Mouse (Mus musculus) neural tube, embryonic 13.5 days (tissue): ENCODE results near the gene Mul1. TPM values are rescaled to one million over a fixed set of nuclear protein-coding genes. Genes with fewer than 3 reads are reported as not detected.

Source experiments
- ATAC-seq: fragments of 200-750 bp; cut with Nextera tagmentation; 2 replicates; pipeline ENCODE4 v1.8.0; 2017; ENCODE audit warnings: low read depth, mild to moderate bottlenecking, moderate TSS enrichment, moderate library complexity
- H3K27ac ChIP-seq: fragments of 300-500 bp; sonication (generic); replicated peaks from 2 replicates; pipeline ENCODE4 v1.5.1; 2015; ENCODE audit warnings: moderate library complexity, mild to moderate bottlenecking, inconsistent platforms
- H3K27me3 ChIP-seq: fragments of 300-500 bp; sonication (generic); 2 replicates; pipeline ENCODE4 v1.6.1; 2015; ENCODE audit warnings: mild to moderate bottlenecking, inconsistent platforms
- H3K36me3 ChIP-seq: fragments of 300-500 bp; sonication (generic); 2 replicates; pipeline ENCODE4 v1.6.1; 2015; ENCODE audit warnings: mild to moderate bottlenecking, inconsistent platforms
- H3K4me1 ChIP-seq: fragments of 300-500 bp; sonication (generic); replicated peaks from 2 replicates; pipeline ENCODE4 v1.6.1; 2015; ENCODE audit warnings: inconsistent platforms
- H3K4me2 ChIP-seq: fragments of 300-500 bp; sonication (generic); 2 replicates; pipeline ENCODE4 v1.6.1; 2015; ENCODE audit warnings: inconsistent platforms, mild to moderate bottlenecking, moderate library complexity
- H3K4me3 ChIP-seq: fragments of 300-500 bp; sonication (generic); 2 replicates; pipeline ENCODE4 v1.5.1; 2015; ENCODE audit warnings: mild to moderate bottlenecking, inconsistent platforms
- H3K9ac ChIP-seq: fragments of 300-500 bp; sonication (generic); 2 replicates; pipeline ENCODE4 v1.6.1; 2015; ENCODE audit warnings: moderate library complexity, mild to moderate bottlenecking, inconsistent platforms
- H3K9me3 ChIP-seq: fragments of 300-500 bp; sonication (generic); 2 replicates; pipeline ENCODE4 v1.6.1; 2016; ENCODE audit warnings: inconsistent platforms
- WGBS: fragments of 180-500 bp; shearing (Covaris S2); methylation state at CpG from one replicate; pipeline ENCODE4 v1.1.7; 2015; 5-methylcytosine and 5-hydroxymethylcytosine counted together
- polyA plus RNA-seq: library from polyadenylated mRNA; unstranded; fragments of >200 nt; fragmentation: Nextera tagmentation; extraction: Ambion mirVana; gene quantifications from 2 replicates; pipeline ENCODE4 v1.2.1, GENCODE M21; 2015

Mul1 gene
- polyA plus RNA-seq, 1 experiment from 2014 or later, result 19.8 TPM

DNA sequence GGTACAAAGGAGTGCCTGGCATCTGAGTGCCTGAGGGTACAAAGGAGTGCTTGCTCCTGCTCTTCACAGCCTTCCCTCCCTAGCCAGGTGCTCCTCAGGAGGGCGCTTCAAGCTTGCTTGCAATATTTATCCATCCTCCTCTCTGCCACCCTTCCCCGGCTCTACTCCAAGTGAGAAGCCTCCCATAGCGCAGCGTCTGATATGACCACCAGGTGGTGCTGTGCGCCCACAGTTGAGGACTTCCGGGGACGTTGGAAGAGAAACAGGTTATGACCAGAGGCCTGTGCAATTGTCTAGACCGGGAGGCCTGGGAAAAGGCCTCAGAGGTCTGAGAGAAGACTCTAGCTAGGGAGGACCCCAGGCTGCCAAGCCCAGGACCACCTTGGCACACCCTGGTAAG is 12.9 kb downstream of the Mul1 start:
- under 1% methylated on average over 8 of the region's 8 CpGs for WGBS
- peaks cover 30% of the 10 kb centered on the region for H3K4me1 ChIP-seq
- H3K36me3 ChIP-seq, result peaks cover 6% of the 10 kb centered on the region; the same call in 1 of the 2 replicates
- no peaks in the 10 kb centered on the region; the same call in 1 of the 2 replicates for H3K27me3 ChIP-seq
- peak; percentile 80 for ATAC-seq
- peak overlapping the region; percentile 88 for H3K27ac ChIP-seq
- H3K9me3 ChIP-seq, result no peaks in the 10 kb centered on the region
- peak overlapping the region; percentile 58 for H3K9ac ChIP-seq
- H3K4me2 ChIP-seq, result peak overlapping the region; percentile 20; the same call in 1 of the 2 replicates
- no peak overlapping the region for H3K4me3 ChIP-seq

DNA sequence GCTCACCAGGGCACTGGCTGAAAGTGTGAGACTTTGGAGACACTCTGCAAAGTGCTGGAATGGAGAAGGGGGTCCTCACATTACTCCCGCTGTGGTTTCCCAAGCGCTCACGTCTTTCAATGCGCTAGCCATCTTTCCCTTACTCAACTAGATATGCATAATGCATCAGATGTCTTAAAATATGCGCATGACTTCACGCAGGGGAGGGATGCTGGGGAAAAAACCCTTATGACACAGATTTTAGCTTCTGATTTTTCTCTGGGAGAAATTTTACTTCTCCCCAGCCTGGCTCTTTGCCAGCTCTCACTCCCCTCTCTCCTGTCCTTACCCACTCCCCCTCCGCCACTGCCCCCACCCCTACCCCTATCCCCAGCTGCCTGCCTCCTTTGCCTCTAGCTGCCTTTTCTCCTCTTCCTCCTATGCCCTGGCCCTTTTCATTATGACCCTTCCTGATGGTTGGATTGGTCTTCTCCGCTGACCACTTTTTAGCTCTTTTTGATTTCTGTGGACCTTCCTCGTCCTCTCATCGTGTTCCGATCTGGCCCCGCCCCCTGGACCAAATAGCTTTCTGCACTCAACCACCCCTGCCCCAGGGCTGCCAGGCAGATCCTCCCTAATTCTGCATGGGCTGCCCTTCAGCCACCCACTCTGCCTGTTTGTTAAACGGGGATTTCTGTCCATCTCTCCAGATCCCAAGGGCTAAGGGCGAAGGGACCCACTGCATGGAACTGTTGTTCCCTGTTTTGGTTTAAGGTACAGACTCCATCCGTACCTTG is 13.5 kb downstream of the Mul1 start:
- Histone ChIP-seq H3K36me3 (peaks cover 1% of the 10 kb centered on the region; the same call in 1 of the 2 replicates), H3K27me3 (no peaks in the 10 kb centered on the region; the same call in 1 of the 2 replicates), H3K4me1 (peaks cover 36% of the 10 kb centered on the region), H3K9ac (peak overlapping the region; percentile 58), H3K9me3 (no peaks in the 10 kb centered on the region), H3K4me2 (0 out of 2 replicates have a peak overlapping the region, but pooled peaks have one; percentile 7), H3K4me3 (no peak overlapping the region), H3K27ac (peak overlapping the region; percentile 88)
- no peak; the same call in 1 of the 2 replicates for ATAC-seq
- WGBS, result 33% methylated on average over 15 of the region's 15 CpGs

DNA sequence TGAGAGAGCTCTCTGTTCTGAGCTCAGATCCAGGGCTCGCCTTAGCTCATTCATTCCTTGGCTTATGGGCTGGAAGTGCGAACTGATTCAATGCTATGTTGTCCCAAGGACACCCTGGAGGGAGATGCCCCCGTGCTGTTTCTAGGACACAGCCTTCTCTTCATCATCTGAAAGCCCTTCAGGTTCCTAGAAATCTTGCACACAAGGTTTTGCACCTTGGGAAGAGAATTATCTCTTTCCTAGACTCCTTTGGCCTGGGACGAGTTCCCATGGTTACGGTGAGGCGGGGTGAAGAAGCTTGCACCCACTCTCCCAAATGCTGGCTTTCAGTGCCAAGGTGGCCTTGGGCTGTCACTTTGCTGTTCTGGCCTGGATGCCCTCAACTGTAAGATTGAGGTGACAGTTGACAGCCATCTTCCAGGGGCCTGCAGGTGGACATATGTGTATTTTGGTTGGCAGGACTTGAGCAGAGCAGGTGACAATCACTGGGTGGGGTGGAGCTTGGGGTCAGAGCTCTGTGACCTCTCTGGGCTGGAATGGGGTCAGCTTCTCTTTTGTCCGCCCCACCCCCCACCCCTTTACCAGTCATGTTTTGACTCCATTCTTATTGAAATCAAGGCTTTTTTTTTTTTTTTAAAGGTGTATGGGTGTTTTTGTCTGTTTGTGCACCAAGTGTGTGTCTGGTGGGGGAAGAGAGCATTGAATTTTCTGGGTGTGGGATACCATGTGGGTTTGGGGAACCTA is 14.6 kb downstream of the Mul1 start:
- Histone ChIP-seq H3K4me3 (no peak overlapping the region), H3K27ac (no peak overlapping the region), H3K9me3 (no peaks in the 10 kb centered on the region), H3K4me2 (no peak overlapping the region), H3K9ac (peak overlapping the region; percentile 58; the same call in 1 of the 2 replicates), H3K4me1 (peaks cover 46% of the 10 kb centered on the region), H3K36me3 (no peaks in the 10 kb centered on the region), H3K27me3 (no peaks in the 10 kb centered on the region; the same call in 1 of the 2 replicates)
- 47% methylated on average over 7 of the region's 7 CpGs for WGBS
- ATAC-seq, result no peak

DNA sequence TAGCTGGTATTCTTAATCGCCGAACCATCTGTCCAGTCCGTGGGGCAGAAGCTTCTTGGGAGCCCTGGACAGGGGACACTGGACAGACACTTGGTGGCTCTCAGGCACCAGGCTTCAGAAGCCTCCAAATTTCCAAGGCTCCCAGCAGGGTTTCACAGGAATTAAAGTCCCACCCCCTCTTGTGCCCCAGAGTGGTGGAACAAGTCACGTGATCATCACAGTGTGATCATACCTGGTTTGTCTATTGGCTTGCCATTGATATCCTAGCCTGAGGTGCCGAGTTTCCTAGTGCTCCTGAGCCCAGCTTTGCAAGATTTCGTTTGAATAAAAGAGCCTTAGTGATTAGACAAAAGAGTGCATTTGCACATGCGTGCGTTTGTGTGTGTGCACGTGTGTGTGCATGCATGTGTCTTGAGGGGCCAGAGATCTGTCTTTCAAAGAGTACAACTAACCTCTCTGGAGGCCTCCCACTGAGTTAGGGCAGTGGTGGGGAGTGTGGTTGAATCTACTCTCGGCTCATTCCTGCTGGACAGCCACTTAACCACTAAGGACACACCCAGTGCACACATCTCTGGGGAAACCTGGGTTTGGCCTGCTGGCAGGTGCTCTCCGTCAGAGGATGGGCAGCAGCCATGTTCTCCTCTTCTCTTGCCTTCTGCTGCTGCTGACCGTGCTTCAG is 15.3 kb downstream of the Mul1 start:
- H3K9me3 ChIP-seq, result no peaks in the 10 kb centered on the region
- H3K9ac ChIP-seq, result no peak overlapping the region
- WGBS, result 60% methylated on average over 12 of the region's 12 CpGs
- no peaks in the 10 kb centered on the region; the same call in 1 of the 2 replicates for H3K27me3 ChIP-seq
- peaks cover 47% of the 10 kb centered on the region for H3K4me1 ChIP-seq
- no peak overlapping the region for H3K4me2 ChIP-seq
- no peak overlapping the region for H3K4me3 ChIP-seq
- ATAC-seq, result no peak
- H3K27ac ChIP-seq, result no peak overlapping the region
- H3K36me3 ChIP-seq, result no peaks in the 10 kb centered on the region

DNA sequence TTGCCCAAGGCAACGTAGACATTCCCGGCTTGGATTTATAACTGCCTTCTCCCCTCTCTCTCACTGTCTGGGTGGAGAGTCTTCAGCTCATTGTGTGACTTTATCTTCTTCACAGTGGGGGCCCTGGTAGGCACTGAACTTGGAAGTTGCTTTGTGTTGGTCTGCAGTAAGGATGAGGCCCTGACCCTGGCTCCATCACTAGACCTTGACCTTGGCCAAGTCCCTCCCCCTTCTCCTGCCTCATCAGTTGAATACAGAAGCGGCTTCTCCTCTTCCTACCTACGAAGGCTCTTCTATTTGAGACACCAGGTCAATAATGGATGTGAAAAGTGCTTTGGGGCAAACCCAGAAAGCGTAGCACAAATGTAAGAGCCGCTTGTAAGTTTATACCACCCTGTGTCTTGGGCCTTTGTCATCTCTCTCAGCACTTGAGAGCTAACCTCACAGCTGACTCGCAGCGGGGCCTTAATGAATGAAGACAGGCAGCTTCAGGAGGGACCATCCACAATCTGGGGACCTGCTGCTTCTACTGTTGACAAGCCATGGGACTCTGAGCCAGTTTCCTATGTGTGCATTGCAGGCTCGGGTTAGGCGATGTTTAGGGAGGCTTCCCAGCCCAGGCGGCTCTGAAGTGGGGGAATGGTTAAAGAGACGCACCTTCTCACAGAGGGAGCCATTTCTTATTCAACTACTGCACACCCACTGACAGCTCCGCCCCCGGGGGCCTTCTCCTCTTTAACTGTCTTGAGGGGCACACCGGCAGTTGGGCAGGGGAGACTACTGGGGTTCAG is 18.0 kb downstream of the Mul1 start:
- 0 out of 2 replicates have a peak overlapping the region, but pooled peaks have one; percentile 13 for H3K9ac ChIP-seq
- H3K27ac ChIP-seq, result peak overlapping the region; percentile 99
- 26% methylated on average over 15 of the region's 15 CpGs for WGBS
- no peak overlapping the region for H3K4me3 ChIP-seq
- peaks cover 52% of the 10 kb centered on the region for H3K4me1 ChIP-seq
- ATAC-seq, result no peak
- no peaks in the 10 kb centered on the region for H3K36me3 ChIP-seq
- no peaks in the 10 kb centered on the region for H3K9me3 ChIP-seq
- H3K4me2 ChIP-seq, result 0 out of 2 replicates have a peak overlapping the region, but pooled peaks have one; percentile 86
- no peaks in the 10 kb centered on the region; the same call in 1 of the 2 replicates for H3K27me3 ChIP-seq

DNA sequence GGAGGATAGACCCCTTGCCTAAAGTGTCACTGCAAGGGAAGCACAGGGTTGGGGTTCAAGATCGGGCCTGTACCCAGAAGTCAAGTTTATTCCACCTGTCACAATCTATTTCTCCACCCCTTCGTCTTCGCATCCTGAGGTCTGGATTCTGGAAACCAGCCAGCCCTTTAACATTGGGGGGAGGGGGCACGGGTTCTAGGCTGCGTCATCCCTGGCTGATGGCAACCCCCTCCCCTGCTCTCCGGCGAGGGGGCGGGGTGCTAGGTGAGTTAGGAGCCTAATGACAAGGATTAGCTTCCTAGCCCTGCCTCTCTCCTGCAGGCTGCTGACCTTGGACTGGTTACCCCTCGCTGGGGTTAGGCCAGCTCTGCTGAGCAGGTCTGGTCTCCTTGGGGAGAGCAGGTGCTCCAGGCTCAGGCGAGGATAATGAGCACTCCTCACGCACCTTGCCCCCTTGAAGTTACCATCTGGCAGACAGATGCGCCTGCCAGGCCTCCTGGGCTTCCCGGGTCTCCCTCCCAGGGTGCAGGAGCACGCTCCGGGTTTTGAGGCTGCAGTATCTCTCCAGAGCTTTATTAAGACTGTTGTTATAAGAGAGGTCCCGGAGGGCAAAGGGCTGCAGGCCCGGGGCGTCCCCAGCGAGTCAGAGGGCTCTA is 18.8 kb downstream of the Mul1 start:
- WGBS, result 3% methylated on average over 19 of the region's 19 CpGs
- peaks cover 52% of the 10 kb centered on the region for H3K4me1 ChIP-seq
- ATAC-seq, result peak; percentile 29; the same call in 1 of the 2 replicates

DNA sequence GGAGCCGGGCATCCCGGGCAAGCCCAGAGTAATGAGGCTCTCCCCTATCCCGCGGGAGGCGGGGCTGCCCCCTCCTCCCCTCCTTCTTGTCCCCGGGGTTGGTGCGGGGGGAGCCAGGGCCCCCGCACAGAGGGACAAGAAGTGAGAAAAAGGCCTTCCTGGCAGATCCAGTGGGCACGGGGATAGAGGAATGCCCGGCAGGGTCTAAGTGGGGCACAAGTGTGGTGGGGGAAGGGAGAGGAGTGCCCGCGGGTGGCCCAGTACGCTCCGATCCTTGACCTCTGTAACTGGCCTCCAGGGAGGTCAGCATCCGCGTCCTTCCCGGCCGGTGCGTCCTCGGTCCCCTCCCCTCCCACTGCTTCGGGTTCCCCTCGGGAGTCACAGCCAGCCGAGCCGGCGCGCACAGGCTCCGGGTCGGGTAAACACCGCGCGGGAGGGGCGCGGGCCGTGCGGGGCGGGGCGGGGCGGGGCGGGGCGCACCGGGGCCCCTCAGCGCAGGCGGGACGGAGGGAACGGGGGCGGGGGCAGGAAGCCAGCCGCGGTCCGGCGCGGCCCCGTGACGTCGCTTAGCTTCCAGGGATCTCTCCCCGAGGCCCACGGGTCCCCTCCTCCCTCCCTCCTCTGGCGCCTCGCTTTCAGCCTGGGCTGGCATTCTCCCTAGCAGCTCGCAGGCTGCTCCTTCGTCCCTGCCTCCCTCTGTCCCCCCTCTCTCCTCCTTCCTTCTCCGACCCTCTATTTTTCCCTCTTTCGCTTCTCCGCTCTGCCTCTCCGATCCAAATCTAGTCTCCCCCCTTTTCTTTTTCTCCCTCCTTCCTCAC is 19.5 kb downstream of the Mul1 start, which contains the start of gene Camk2n1:
TSS of gene Camk2n1 (plus strand) at position 562 of the 818 bp plus-strand sequence.
- Histone ChIP-seq H3K27me3 (no peaks in the 10 kb centered on the region; the same call in 1 of the 2 replicates), H3K9me3 (no peaks in the 10 kb centered on the region), H3K9ac (peak within 1 kb of the TSS; percentile 100), H3K4me1 (peaks cover 52% of the 10 kb centered on the region), H3K27ac (peak within 1 kb of the TSS; percentile 99), H3K4me3 (peak within 1 kb of the TSS; percentile 98), H3K36me3 (no peaks in the 10 kb centered on the region), H3K4me2 (peak within 1 kb of the TSS; percentile 86)
- WGBS, result 1% methylated on average over 44 of the region's 64 CpGs
- ATAC-seq, result peak; percentile 77

More for the DNA sequence above, 18.8 kb downstream of the Mul1 start:
- Histone ChIP-seq H3K9me3 (no peaks in the 10 kb centered on the region), H3K36me3 (no peaks in the 10 kb centered on the region), H3K4me2 (peak overlapping the region; percentile 86), H3K9ac (peak overlapping the region; percentile 100), H3K27ac (peak overlapping the region; percentile 99), H3K27me3 (no peaks in the 10 kb centered on the region; the same call in 1 of the 2 replicates), H3K4me3 (peak overlapping the region; percentile 98)

DNA sequence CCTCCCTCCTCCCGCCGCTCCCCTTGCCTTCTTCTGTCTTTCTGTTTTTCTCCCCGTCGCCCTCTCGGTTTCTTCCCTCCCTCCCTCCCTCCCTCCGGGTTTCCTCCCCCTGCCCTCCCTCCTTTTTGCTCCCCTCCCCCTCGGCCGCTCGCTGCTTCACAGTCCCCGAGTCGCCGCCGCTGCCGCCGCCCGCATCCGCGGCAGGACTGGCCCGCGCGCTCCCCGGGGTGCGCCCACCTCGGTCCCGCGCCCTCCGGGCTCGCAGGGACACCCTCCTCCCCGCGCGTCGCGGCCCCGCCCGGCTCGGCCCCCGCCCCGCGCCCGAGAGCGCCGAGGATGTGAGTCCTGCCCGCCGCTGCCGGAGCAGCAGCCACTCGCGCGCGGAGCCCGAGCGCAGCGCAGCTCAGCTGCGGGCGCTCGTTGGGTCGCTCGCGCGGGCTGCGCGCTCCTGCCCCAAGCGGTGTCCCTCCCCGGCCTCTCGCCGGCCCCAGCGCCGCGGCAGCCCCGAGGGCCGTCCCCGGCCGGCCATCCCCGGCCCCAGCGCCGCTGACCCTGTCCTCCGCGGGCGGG is 20.2 kb downstream of the Mul1 start:
- Histone ChIP-seq H3K27ac (peak overlapping the region; percentile 99), H3K9me3 (no peaks in the 10 kb centered on the region), H3K4me2 (peak overlapping the region; percentile 86), H3K9ac (peak overlapping the region; percentile 100), H3K4me1 (peaks cover 55% of the 10 kb centered on the region), H3K27me3 (no peaks in the 10 kb centered on the region; the same call in 1 of the 2 replicates), H3K36me3 (0 out of 2 replicates have a peak, but pooled peaks cover 3% of the 10 kb centered on the region), H3K4me3 (peak overlapping the region; percentile 98)
- under 1% methylated on average over 73 of the region's 78 CpGs for WGBS
- ATAC-seq, result peak; percentile 57

DNA sequence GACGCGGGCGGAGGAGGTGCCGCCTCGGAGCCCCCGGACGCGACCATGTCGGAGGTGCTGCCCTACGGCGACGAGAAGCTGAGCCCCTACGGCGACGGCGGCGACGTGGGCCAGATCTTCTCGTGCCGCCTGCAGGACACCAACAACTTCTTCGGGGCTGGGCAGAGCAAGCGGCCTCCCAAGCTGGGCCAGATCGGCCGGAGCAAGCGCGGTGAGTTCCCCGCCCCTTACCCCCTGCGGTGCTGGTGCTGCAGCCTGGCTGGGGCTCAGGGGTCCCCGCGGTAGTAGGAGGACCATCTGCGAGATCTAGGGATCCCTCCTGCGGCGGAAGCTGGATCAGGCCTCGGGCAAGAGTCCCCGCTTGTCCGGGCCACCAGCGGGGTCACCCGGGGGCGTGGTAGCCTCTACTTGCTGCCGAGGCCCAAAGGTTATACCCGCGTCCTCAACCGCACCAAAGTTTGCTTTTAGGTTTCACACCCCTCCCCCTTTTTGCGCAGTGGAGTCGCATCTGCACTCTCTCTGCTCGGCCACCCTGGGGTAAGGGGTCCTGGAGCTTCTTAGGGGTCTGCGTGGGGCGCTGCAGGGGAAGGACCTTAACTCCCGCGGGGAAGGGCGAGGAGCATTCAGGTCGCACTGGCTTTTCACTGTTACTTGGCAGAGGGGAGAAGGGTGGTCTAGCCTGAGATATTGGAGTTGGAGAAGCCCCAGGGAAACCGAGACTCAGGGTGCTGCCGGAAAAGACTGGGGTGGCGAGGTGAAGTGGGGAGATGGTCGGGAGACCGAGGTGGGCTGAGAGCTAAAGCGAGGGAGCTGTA is 20.9 kb downstream of the Mul1 start:
- Histone ChIP-seq H3K36me3 (0 out of 2 replicates have a peak, but pooled peaks cover 9% of the 10 kb centered on the region), H3K4me3 (peak overlapping the region; percentile 98), H3K4me1 (peaks cover 62% of the 10 kb centered on the region), H3K4me2 (peak overlapping the region; percentile 86), H3K27ac (peak overlapping the region; percentile 99), H3K27me3 (no peaks in the 10 kb centered on the region; the same call in 1 of the 2 replicates), H3K9me3 (no peaks in the 10 kb centered on the region), H3K9ac (peak overlapping the region; percentile 100)
- WGBS, result 1% methylated on average over 58 of the region's 58 CpGs
- 0 out of 2 replicates have a peak, but pooled peaks have one; percentile 13 for ATAC-seq
